21 mouse cellular contexts compared by ENCODE assay signal in the genomic region with DNA sequence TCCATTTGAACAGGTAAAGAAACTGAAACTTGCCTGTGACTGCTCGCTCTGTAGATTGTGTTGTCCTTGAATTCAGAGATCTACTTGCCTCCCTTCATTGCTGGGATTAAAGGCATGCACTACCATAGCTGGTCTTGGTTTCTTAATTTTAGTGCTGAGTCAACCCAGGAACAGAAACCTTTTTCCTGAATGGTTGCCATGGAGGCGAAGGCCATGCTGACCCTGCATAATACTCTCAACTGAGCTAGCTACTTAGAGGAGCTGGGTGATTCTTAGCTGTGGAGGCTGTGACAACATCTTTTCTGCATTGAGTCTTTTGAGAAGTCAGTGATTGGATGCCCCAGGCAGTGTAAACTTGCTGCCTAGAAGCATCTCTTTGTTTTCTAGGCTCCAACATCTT. TPM values are rescaled to one million over a fixed set of nuclear protein-coding genes. Genes with fewer than 3 reads are reported as not detected.
DNase-seq lines count a peak whose midpoint lies in the region.
"Had no signal": no experiment of that assay in that cellular context is flagged by ENCODE, and none has a peak within 500 bp of the region (broad histone marks: within the 10 kb centered on the region; RNA-seq: fewer than 3 reads in every experiment).

No protein-coding gene starts in this region.

- H3K4me3 ChIP-seq in heart, embryonic 10.5 days: no peak overlapping the region
- H3K4me3 ChIP-seq in forebrain, embryonic 10.5 days: no peak overlapping the region
- H3K4me3 ChIP-seq: embryonic facial prominence, embryonic 15.5 days; erythroblast, embryonic 14.5 days; forebrain, embryonic 15.5 days; hindbrain, embryonic 12.5 days; intestine, embryonic 15.5 days had no signal

- H3K27ac ChIP-seq in heart, embryonic 10.5 days: no peak overlapping the region
- H3K27ac ChIP-seq in forebrain, embryonic 10.5 days: no peak overlapping the region
- H3K27ac ChIP-seq: embryonic facial prominence, embryonic 15.5 days; forebrain, embryonic 15.5 days; hindbrain, embryonic 12.5 days; intestine, embryonic 15.5 days had no signal

- DNase-seq in heart, embryonic 10.5 days (ENCODE audit: low spot score): peak; percentile 16
- no peak for DNase-seq in heart, adult 8-10 months (ENCODE audit: low spot score)
- peak; percentile 38 for DNase-seq in ovary, adult 18-20 months (ENCODE audit: low spot score)
- DNase-seq in ovary, postnatal 14 days (ENCODE audit: low spot score): no peak
- DNase-seq in adrenal gland, adult 8-10 months: peak; percentile 70
- DNase-seq in adrenal gland, postnatal 36 days: peak; percentile 76 to 79
- DNase-seq in forebrain, embryonic 10.5 days (ENCODE audit: extremely low spot score, low spot score): no peak
- DNase-seq: cerebellum, adult 8-10 months; cerebellum, postnatal 14 days; embryo, embryonic 11 days; heart, postnatal 10 days; heart, postnatal 4 days had no signal

- H3K27me3 ChIP-seq in heart, embryonic 10.5 days (ENCODE audit: insufficient read depth, poor library complexity, severe bottlenecking): no peaks in the 10 kb centered on the region
- no peaks in the 10 kb centered on the region for H3K27me3 ChIP-seq in forebrain, embryonic 10.5 days (ENCODE audit: poor library complexity, severe bottlenecking)
- H3K27me3 ChIP-seq: CH12.LX; embryonic facial prominence, embryonic 15.5 days; forebrain, embryonic 15.5 days; hindbrain, embryonic 12.5 days; intestine, embryonic 15.5 days had no signal

- no peaks in the 10 kb centered on the region for H3K9me3 ChIP-seq in heart, embryonic 10.5 days
- no peaks in the 10 kb centered on the region for H3K9me3 ChIP-seq in forebrain, embryonic 10.5 days
- H3K9me3 ChIP-seq: embryonic facial prominence, embryonic 15.5 days; forebrain, embryonic 15.5 days; hindbrain, embryonic 12.5 days; intestine, embryonic 15.5 days had no signal

- H3K36me3 ChIP-seq in heart, embryonic 10.5 days: peaks cover 69% of the 10 kb centered on the region
- peaks cover 79% of the 10 kb centered on the region for H3K36me3 ChIP-seq in forebrain, embryonic 10.5 days (replicated peaks)

- 93% methylated on average over 2 of the region's 2 CpGs for WGBS in heart, embryonic 10.5 days
- 85% methylated on average over 2 of the region's 2 CpGs for WGBS in forebrain, embryonic 10.5 days

- H3K4me1 ChIP-seq in heart, embryonic 10.5 days: peaks cover 6% of the 10 kb centered on the region; the same call in 1 of the 2 replicates
- no peaks in the 10 kb centered on the region for H3K4me1 ChIP-seq in forebrain, embryonic 10.5 days
- H3K4me1 ChIP-seq: embryonic facial prominence, embryonic 15.5 days; forebrain, embryonic 15.5 days; hindbrain, embryonic 12.5 days; intestine, embryonic 15.5 days had no signal

RNA-seq across cellular contexts. Expression of a gene that starts 3.9 kb away (rescaled TPM):
- polyA plus RNA-seq in heart, embryonic 10.5 days (2016; fragmentation: Nextera tagmentation; extraction: Ambion mirVana): 0.27 and 0.38 TPM in 2 replicates
- under 1 TPM in 2 of 4 experiments, not detected in 2; 0.27 to 0.40 TPM for total RNA-seq in heart, adult 8-10 months (2022)
- total RNA-seq in adrenal gland, adult 8-10 months (2022): 1 to 10 TPM in 1 of 4 experiments, under 1 TPM in 2, not detected in 1; 0.41 to 1.7 (median 0.49) TPM
- total RNA-seq in adrenal gland, postnatal 36 days (2021): 1 to 10 TPM in 1 of 2 experiments, under 1 TPM in 1; 0.60 to 1.0 TPM
- polyA plus RNA-seq in forebrain, embryonic 10.5 days (2016; fragmentation: Nextera tagmentation; extraction: Ambion mirVana): 0.42 and 0.65 TPM in 2 replicates
- total RNA-seq: common myeloid progenitor, adult 5-6 weeks had no signal
- polyA plus RNA-seq: embryonic facial prominence, embryonic 11.5 days; embryonic facial prominence, embryonic 15.5 days; heart, embryonic 14.5 days had no signal

RNA-seq across cellular contexts. Expression of a gene that starts 11.1 kb away (rescaled TPM):
- 5.6 and 7.8 TPM in 2 replicates for polyA plus RNA-seq in heart, embryonic 10.5 days (2016; fragmentation: Nextera tagmentation; extraction: Ambion mirVana)
- 10 to 100 TPM; 13.3 to 16.8 (median 16.0) TPM for total RNA-seq in heart, adult 8-10 months (2022)
- 10 to 100 TPM; 18.6 to 23.1 (median 19.9) TPM for total RNA-seq in adrenal gland, adult 8-10 months (2022)
- 10 to 100 TPM; 17.8 to 18.6 TPM for total RNA-seq in adrenal gland, postnatal 36 days (2021)
- 8.2 and 9.3 TPM in 2 replicates for polyA plus RNA-seq in forebrain, embryonic 10.5 days (2016; fragmentation: Nextera tagmentation; extraction: Ambion mirVana)

RNA-seq across cellular contexts. Expression of a gene that starts 34.5 kb away (rescaled TPM):
- polyA plus RNA-seq in heart, embryonic 10.5 days (2016; fragmentation: Nextera tagmentation; extraction: Ambion mirVana): 1.4 and 2.1 TPM in 2 replicates
- total RNA-seq in heart, adult 8-10 months (2022): 1 to 10 TPM; 2.4 to 3.6 (median 3.1) TPM
- under 1 TPM in 3 of 4 experiments, not detected in 1; 0.13 to 0.23 (median 0.21) TPM for total RNA-seq in adrenal gland, adult 8-10 months (2022)
- under 1 TPM; 0.10 to 0.26 TPM for total RNA-seq in adrenal gland, postnatal 36 days (2021)
- polyA plus RNA-seq in forebrain, embryonic 10.5 days (2016; fragmentation: Nextera tagmentation; extraction: Ambion mirVana): 0.66 and 0.85 TPM in 2 replicates
- total RNA-seq: CH12.LX had no signal
- polyA plus RNA-seq: erythroblast, embryonic 14.5 days had no signal

RNA-seq across cellular contexts. Expression of a gene that starts 41.3 kb away (rescaled TPM):
- 1.9 and 3.9 TPM in 2 replicates for polyA plus RNA-seq in heart, embryonic 10.5 days (2016; fragmentation: Nextera tagmentation; extraction: Ambion mirVana)
- 1 to 10 TPM; 5.5 to 8.0 (median 6.0) TPM for total RNA-seq in heart, adult 8-10 months (2022)
- total RNA-seq in adrenal gland, adult 8-10 months (2022): 10 to 100 TPM in 1 of 4 experiments, 1 to 10 TPM in 3; 5.9 to 20.4 (median 7.2) TPM
- total RNA-seq in adrenal gland, postnatal 36 days (2021): 10 to 100 TPM; 11.9 to 12.7 TPM
- polyA plus RNA-seq in forebrain, embryonic 10.5 days (2016; fragmentation: Nextera tagmentation; extraction: Ambion mirVana): 6.3 and 7.2 TPM in 2 replicates

Comparison
In these comparisons a context has a peak if more than half of its experiments do, and no peak if none do; other contexts are left out.
1. DNase-seq: peak in heart, embryonic 10.5 days (single experiment), ovary, adult 18-20 months (single experiment), adrenal gland, adult 8-10 months (single experiment) and adrenal gland, postnatal 36 days (2 of 2); none in heart, adult 8-10 months (single experiment), ovary, postnatal 14 days (single experiment) and forebrain, embryonic 10.5 days (single experiment).